Mouse (Mus musculus) pancreas, adult 10 weeks (tissue): ENCODE results near the gene Tenm4. TPM values are rescaled to one million over a fixed set of nuclear protein-coding genes. Genes with fewer than 3 reads are reported as not detected.

Source experiments
- polyA plus RNA-seq: library from polyadenylated mRNA; stranded (reverse); fragments of 350-450 nt; fragmentation: Illumina TruSeq; extraction: RNeasy Lipid Tissue Mini Kit (QIAGEN cat#74804); gene quantifications from one replicate; pipeline ENCODE4 v1.2.3, GENCODE M21; 2015; ENCODE audit warnings: low read depth, low replicate concordance; ENCODE audit not compliant: insufficient read depth

The Tenm4 gene
- 0.57 TPM for polyA plus RNA-seq

DNA sequence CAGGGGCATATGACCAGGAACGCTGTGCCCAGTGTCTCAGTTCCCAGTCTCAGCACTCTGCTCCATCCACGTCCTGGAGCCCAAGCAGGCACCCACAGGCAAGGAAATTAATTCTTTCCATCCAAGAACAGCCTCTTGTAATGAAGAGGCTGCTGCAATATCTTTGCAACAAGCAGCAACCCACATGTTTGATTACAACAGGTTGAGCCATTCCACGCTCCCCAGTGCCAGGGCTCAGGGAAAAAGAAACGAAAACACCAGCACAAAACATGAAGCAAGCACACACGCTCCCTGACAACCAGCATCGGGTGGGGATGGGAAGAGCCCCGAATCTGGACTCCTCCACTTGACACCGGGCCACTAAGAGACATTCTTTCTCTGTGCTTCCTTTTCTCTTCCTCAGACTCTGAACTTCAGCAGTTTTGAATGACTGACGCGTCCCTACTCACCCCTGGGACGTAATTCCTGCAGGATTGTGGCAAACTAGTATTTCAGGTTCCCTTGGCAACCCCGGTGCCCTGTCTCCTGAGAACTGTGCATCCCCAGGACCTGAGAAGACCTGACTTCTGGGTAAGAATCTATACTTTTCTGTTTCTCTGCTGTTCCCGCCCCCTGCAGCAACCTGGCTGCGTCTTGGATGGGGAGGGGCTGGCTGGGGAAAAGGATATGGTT lies at the start of gene Tenm4:
Tenm4 (plus strand) TSS at position 323 of the 672 bp plus-strand sequence.

GRCm38 (mm10) chr7:96951281-96952051 lies 780.4 kb downstream of the Tenm4 start, which contains the start of gene Nars2:
TSS of gene Nars2 (plus strand) at chr7:96951505.

